Mouse (Mus musculus) G1E (cell line): ENCODE measurements around the gene Chil1.

Experiments used
- CTCF ChIP-seq: IDR thresholded peaks from 2 replicates; pipeline ENCODE4 v1.5.1; 2012; ENCODE audit warnings: low read depth, low read length, inconsistent platforms, mixed read lengths
- GATA1 ChIP-seq: IDR thresholded peaks from 2 replicates; pipeline ENCODE4 v1.6.1; 2012; ENCODE audit warnings: borderline replicate concordance, low read length, inconsistent platforms, mixed read lengths
- POLR2AphosphoS5 ChIP-seq: IDR thresholded peaks from 2 replicates; pipeline ENCODE4 v1.6.1; 2012; ENCODE audit warnings: low read depth, low read length, inconsistent platforms; ENCODE audit not compliant: insufficient replicate concordance
- TAL1 ChIP-seq: conservative IDR thresholded peaks from 2 replicates; pipeline ENCODE4 v1.6.1; 2012; ENCODE audit warnings: low read depth, low read length, inconsistent platforms, mixed read lengths

DNA sequence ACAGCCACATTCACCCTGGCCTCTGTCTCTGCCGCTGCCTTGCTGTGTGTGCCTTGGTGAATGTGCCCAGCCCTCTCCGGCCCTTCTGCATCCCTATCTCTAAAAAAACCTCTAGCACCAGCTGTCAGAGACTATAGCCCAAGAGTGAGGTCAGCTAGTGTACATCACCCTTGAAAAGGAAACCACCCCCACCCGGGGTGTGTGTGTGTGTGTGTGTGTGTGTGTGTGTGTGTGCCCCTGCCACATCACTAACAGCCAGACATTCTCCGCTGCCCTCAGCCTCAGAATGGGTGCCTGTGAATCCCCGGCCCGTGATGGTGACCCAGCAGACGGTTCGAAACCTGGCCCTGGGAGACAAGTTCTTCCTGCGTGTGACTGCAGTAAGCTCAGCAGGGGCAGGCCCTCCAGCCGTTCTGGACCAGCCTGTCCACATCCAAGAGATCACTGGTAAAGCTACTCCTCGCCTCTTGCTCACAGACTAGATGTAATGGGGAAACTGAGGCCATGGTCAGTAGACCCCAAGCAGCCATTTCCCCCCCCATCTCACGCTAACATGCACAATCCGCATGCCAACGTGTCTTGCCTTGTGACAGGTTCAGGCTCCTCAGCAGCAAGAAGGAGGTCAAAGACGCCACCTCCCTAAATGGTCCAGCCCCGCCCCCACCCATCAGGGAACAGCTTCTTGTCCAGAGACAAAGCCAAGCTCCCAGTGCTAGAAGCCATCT, 12.5 kb downstream of the Chil1 start:
- no peak for TF ChIP-seq CTCF
- TF ChIP-seq GATA1 = no peak
- no peak for TF ChIP-seq POLR2AphosphoS5
- TF ChIP-seq TAL1 = no peak
